Mouse (Mus musculus) bone marrow, adult 2 months (tissue): Measurements from ENCODE around the gene Tbcd.

ENCODE experiments used
- CTCF ChIP-seq: fragments of 200-500 bp; IDR thresholded peaks from 2 replicates; pipeline ENCODE4 v1.5.1; 2011; ENCODE audit warnings: low read length, control low read depth; ENCODE audit not compliant: control insufficient read depth, insufficient read depth
- POLR2A ChIP-seq: fragments of 200-500 bp; IDR thresholded peaks from 2 replicates; pipeline ENCODE4 v1.6.1; 2011; ENCODE audit warnings: low read depth, mild to moderate bottlenecking, control low read depth, low read length, borderline replicate concordance; ENCODE audit not compliant: control insufficient read depth

DNA sequence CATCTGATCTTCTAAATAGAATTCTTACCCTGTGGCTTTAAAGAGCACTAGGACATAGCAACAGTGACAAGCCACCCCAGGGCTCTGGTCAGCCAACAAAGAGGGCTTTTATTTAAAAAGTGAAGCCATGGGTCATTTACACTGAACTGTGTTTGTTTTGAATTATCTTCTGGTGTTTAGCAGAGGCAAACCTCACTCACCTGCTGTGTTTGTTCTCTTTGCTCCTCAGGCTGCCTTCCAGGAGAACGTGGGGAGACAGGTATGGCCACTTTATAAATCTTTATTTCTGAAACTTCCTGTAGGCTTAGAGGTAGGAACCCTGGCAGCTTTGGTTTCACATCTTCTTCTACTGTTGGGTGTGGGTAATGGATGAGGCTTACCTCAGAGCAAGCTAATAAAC is 105.0 kb downstream of the Tbcd start:
- TF ChIP-seq CTCF (no peak), POLR2A (no peak)
